Mouse (Mus musculus): ENCODE measurements at regions not wholly inside any gene's neighbourhood (a gene's known extent, or its start where the extent isn't known, plus 50 kb on each side); places are given as distances from the start of the nearest gene placed in this dataset.

- no peak for TF ChIP-seq CTCF (IDR thresholded peaks at IDR 0.05; ENCODE audit: low read depth, low read length)
- TF ChIP-seq POLR2A (IDR thresholded peaks at IDR 0.05; ENCODE audit: insufficient read depth, low read length), result no peak
- no peak for TF ChIP-seq EP300 (IDR thresholded peaks at IDR 0.05; ENCODE audit: insufficient read depth, low read depth, low read length)
Measured at GRCm38 (mm10) chr15:62962681-62963080, 882.3 kb downstream of the Gsdmc2 start.
